Mouse (Mus musculus) limb, embryonic 12.5 days (tissue): Measurements from ENCODE around the gene Dmpk. TPM values are rescaled to one million over a fixed set of nuclear protein-coding genes. Genes with fewer than 3 reads are reported as not detected.
"Not testable (repeated sequence)": the region's sequence is repeated elsewhere in the genome, so short reads cannot be mapped to it uniquely, and the experiment has no call there.

ENCODE experiments used
- ATAC-seq: fragments of 200-750 bp; cut with Nextera tagmentation; 2 replicates; pipeline ENCODE4 v1.8.0; 2017; ENCODE audit warnings: low read depth, moderate TSS enrichment; ENCODE audit not compliant: insufficient number of reproducible peaks, insufficient read depth, low FRiP score, low TSS enrichment
- H3K27ac ChIP-seq: fragments of 300-500 bp; sonication (generic); 2 replicates; pipeline ENCODE4 v1.5.1; 2016; ENCODE audit warnings: mild to moderate bottlenecking, moderate library complexity
- H3K27me3 ChIP-seq: fragments of 300-500 bp; sonication (generic); 2 replicates; pipeline ENCODE4 v1.6.1; 2016; ENCODE audit warnings: mild to moderate bottlenecking, moderate library complexity
- H3K36me3 ChIP-seq: fragments of 300-500 bp; sonication (generic); 2 replicates; pipeline ENCODE4 v1.6.1; 2016; ENCODE audit warnings: mild to moderate bottlenecking, moderate library complexity
- H3K4me1 ChIP-seq: fragments of 300-500 bp; sonication (generic); replicated peaks from 2 replicates; pipeline ENCODE4 v1.6.1; 2016
- H3K4me2 ChIP-seq: fragments of 300-500 bp; sonication (generic); 2 replicates; pipeline ENCODE4 v1.6.1; 2016; ENCODE audit warnings: mild to moderate bottlenecking, moderate library complexity
- H3K4me3 ChIP-seq: fragments of 300-500 bp; sonication (generic); replicated peaks from 2 replicates; pipeline ENCODE4 v1.5.1; 2016; ENCODE audit warnings: mild to moderate bottlenecking
- H3K9ac ChIP-seq: fragments of 300-500 bp; sonication (generic); replicated peaks from 2 replicates; pipeline ENCODE4 v1.6.1; 2016; ENCODE audit warnings: mild to moderate bottlenecking, moderate library complexity
- H3K9me3 ChIP-seq: fragments of 300-500 bp; sonication (generic); 2 replicates; pipeline ENCODE4 v1.6.1; 2016; ENCODE audit warnings: mild to moderate bottlenecking, moderate library complexity
- WGBS: fragments of 180-500 bp; shearing (Covaris S2); methylation state at CpG from one replicate; pipeline ENCODE4 v1.1.7; 2016; 5-methylcytosine and 5-hydroxymethylcytosine counted together
- polyA plus RNA-seq: library from polyadenylated mRNA; unstranded; fragments of >200 nt; fragmentation: Nextera tagmentation; extraction: Ambion mirVana; gene quantifications from 2 replicates; pipeline ENCODE4 v1.2.1, GENCODE M21; 2016

Gene Dmpk
- polyA plus RNA-seq, 1 experiment from 2014 or later, result 18.9 TPM

DNA sequence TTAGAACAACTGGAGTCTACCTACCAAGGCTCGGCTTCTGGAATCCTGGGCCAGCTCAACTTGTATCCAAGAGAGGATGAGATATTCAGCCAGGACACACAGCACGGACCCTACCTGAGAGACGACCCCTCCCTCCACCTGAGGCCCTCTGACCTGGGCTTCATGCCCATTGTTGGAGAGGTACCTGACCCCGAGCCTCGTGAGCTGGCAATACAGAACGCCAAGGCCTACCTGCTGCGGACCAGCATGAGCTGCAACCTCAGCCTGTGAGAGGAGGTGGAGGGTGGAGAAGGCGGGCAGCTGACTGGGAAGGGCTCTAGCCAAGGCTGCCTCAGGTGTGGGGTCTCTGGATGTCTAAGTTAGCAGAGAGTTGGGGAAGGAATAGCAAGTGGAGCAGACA lies 28.5 kb upstream of the Dmpk start:
- H3K4me2 ChIP-seq, result no peak overlapping the region
- WGBS, result 93% methylated on average over 8 of the region's 8 CpGs
- H3K9me3 ChIP-seq, result no peaks in the 10 kb centered on the region

DNA sequence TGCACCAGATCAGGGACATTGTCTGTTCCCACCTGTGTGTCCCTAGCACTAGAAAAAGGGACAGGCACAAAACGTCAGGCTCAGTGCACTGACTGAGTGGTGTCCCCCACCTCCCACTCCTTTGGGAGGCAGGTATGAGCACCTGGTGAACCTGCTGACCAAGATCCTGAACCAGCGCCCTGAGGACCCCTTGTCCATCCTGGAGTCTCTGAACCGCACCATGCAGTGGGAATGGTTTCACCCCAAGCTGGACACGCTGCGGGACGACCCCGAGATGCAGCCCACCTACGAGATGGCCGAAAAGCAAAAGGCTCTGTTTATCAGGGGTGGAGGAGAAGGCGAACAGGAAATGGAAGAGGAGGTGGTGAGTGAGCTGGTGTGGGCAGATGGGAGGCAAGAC lies 26.2 kb upstream of the Dmpk start:
- Histone ChIP-seq H3K4me3 (no peak overlapping the region), H3K4me2 (no peak overlapping the region), H3K4me1 (peaks cover 11% of the 10 kb centered on the region), H3K36me3 (peaks cover 24% of the 10 kb centered on the region), H3K9me3 (no peaks in the 10 kb centered on the region), H3K27me3 (no peaks in the 10 kb centered on the region), H3K27ac (no peak overlapping the region), H3K9ac (no peak overlapping the region)
- no peak for ATAC-seq
- 90% methylated on average over 10 of the region's 10 CpGs for WGBS

More for the DNA sequence above, 28.5 kb upstream of the Dmpk start:
- Histone ChIP-seq H3K9ac (no peak overlapping the region), H3K27me3 (no peaks in the 10 kb centered on the region), H3K4me1 (peaks cover 11% of the 10 kb centered on the region), H3K4me3 (no peak overlapping the region), H3K36me3 (peaks cover 47% of the 10 kb centered on the region), H3K27ac (no peak overlapping the region)
- ATAC-seq, result no peak

DNA sequence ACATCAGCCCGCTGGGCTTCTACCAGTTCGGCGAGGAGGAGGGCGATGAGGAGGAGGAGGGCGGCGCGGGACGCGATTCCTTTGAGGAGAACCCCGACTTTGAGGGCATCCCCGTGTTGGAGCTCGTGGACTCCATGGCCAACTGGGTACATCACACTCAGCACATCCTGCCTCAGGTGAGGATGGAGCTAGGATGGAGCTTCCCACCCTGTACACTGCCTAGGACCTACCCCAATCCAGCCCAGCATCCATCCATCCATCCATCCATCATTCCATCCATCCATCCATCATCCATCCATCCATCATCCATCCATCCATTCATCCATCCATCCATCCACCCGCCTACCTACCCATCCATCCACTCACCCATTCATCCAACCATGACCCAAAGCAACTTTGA lies 17.8 kb upstream of the Dmpk start:
- H3K27ac ChIP-seq, result no peak overlapping the region
- 0 out of 2 replicates have a peak overlapping the region, but pooled peaks have one; percentile 27 for H3K9ac ChIP-seq
- peak overlapping the region; percentile 23 for H3K4me3 ChIP-seq
- peak overlapping the region; percentile 34 for H3K4me2 ChIP-seq
- H3K9me3 ChIP-seq, result 0 out of 2 replicates have a peak, but pooled peaks cover 7% of the 10 kb centered on the region
- H3K27me3 ChIP-seq, result peaks cover 53% of the 10 kb centered on the region
- no peaks in the 10 kb centered on the region for H3K4me1 ChIP-seq
- 56% methylated on average over 13 of the region's 13 CpGs for WGBS
- no peaks in the 10 kb centered on the region for H3K36me3 ChIP-seq
- ATAC-seq, result 0 out of 2 replicates have a peak, but pooled peaks have one; percentile 54

DNA sequence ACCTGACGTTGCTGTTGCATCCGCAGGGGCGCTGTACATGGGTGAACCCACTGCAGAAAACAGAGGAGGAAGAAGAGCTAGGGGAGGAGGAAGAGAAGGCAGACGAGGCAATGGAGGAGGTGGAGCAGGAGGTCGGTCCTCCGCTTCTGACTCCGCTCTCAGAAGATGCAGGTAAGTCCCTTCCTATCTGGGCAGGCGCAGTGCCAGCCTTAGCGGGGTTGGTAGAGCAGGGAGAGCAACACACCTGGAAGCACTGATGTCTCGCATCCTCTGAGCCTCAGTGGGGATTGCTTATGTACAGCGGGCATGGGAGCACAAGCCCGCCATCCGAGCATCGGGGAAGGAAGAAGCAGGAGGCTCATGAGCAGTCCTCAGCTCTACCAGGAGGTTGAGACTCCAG lies 16.6 kb upstream of the Dmpk start:
- Histone ChIP-seq H3K4me2 (no peak overlapping the region), H3K36me3 (no peaks in the 10 kb centered on the region), H3K4me1 (no peaks in the 10 kb centered on the region), H3K27me3 (peaks cover 53% of the 10 kb centered on the region), H3K4me3 (no peak overlapping the region), H3K9ac (no peak overlapping the region), H3K9me3 (0 out of 2 replicates have a peak, but pooled peaks cover 7% of the 10 kb centered on the region), H3K27ac (no peak overlapping the region)
- ATAC-seq, result no peak
- 33% methylated on average over 14 of the region's 14 CpGs for WGBS

DNA sequence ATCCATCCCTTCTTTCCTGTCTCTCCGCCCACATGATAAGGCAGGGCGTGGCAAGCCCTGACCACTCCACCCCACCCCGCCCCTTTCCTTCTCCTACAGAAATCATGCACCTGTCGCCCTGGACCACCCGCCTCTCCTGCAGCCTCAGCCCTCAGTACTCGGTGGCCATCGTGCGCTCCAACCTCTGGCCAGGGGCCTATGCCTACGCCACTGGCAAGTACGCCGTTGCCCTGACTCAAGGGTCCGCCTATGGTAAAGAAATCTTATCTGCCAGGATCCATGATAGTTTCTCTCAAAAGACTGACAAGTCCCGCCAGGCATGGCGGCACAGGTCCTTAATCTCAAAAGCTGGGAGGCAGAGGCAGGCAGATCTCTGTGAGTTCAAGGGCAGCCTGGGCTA lies 15.7 kb upstream of the Dmpk start:
- Histone ChIP-seq H3K36me3 (no peaks in the 10 kb centered on the region), H3K9me3 (0 out of 2 replicates have a peak, but pooled peaks cover 7% of the 10 kb centered on the region), H3K4me1 (no peaks in the 10 kb centered on the region), H3K27me3 (peaks cover 52% of the 10 kb centered on the region), H3K9ac (no peak overlapping the region), H3K27ac (no peak overlapping the region), H3K4me3 (no peak overlapping the region), H3K4me2 (no peak overlapping the region)
- WGBS, result 66% methylated on average over 10 of the region's 14 CpGs
- ATAC-seq, result no peak

DNA sequence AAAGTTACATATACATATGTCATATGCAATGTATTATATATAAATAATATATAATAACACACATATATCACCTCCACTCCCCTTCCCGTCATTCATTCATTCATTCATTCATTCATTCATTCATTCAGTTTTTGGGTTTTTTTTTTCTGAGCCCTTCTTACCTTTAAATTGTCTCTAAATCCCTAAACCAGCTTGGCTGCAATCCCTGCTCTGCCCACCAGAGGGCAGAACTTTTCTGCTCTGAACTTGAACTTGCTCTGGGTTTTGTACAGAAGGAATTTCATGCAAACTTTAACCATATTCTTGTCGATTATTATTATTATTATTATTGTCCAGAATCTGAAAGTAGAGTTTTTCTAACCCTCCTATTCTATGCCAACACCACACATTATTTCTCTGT lies 14.9 kb upstream of the Dmpk start:
- no peak for ATAC-seq
- H3K4me2 ChIP-seq, result no peak overlapping the region
- H3K27ac ChIP-seq, result no peak overlapping the region
- 5% methylated on average over 2 of the region's 2 CpGs for WGBS
- no peaks in the 10 kb centered on the region for H3K36me3 ChIP-seq
- H3K9me3 ChIP-seq, result 0 out of 2 replicates have a peak, but pooled peaks cover 7% of the 10 kb centered on the region
- no peaks in the 10 kb centered on the region for H3K4me1 ChIP-seq
- H3K9ac ChIP-seq, result no peak overlapping the region
- peaks cover 46% of the 10 kb centered on the region for H3K27me3 ChIP-seq
- no peak overlapping the region for H3K4me3 ChIP-seq

DNA sequence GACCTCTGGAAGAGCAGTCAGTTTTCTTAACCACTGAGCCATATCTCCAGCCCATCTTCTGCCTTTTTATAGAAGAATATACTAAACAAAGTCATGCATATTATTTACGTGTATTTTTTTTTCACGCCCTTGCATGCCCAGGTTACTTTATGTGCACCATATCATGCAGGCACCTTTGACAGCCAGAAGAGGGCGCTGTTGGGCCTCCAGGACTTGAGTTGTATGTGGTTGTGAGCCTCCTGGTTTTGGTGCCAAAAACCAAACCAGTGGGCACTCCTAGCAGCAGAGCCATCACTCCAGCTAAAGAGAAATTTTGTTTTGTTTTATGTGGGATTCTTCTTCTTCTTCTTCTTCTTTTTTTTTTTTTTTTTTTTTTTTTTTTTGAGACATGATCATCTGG lies 14.1 kb upstream of the Dmpk start:
- H3K4me3 ChIP-seq, result no peak overlapping the region
- no peaks in the 10 kb centered on the region for H3K36me3 ChIP-seq
- no peak overlapping the region for H3K9ac ChIP-seq
- no peak overlapping the region for H3K4me2 ChIP-seq
- H3K27ac ChIP-seq, result no peak overlapping the region
- WGBS, result 48% methylated on average over 3 of the region's 3 CpGs
- peaks cover 38% of the 10 kb centered on the region for H3K27me3 ChIP-seq
- 0 out of 2 replicates have a peak, but pooled peaks cover 7% of the 10 kb centered on the region for H3K9me3 ChIP-seq
- ATAC-seq, result no peak
- no peaks in the 10 kb centered on the region for H3K4me1 ChIP-seq

DNA sequence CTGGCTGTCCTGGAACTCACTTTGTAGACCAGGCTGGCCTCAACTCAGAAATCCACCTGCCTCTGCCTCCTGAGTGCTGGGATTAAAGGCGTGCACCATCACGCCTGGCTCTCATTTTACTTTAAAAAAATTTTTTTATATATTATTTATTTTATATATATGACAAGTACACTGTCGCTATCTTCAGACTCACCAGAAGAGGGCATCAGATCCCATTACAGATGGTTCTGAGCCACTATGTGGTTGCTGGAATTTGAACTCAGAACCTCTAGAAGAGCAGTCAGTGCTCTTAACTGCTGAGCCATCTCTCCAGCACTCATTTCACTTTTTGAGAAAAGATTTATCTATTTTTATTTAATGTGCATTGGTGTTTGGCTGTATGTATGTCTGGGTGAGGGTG lies 12.6 kb upstream of the Dmpk start:
- ATAC-seq, H3K27ac ChIP-seq, H3K4me3 ChIP-seq, H3K36me3 ChIP-seq, H3K4me1 ChIP-seq, H3K4me2 ChIP-seq, H3K9ac ChIP-seq, H3K9me3 ChIP-seq: not testable (repeated sequence)
- H3K27me3 ChIP-seq, result peaks cover 23% of the 10 kb centered on the region
- WGBS, result 62% methylated on average over 3 of the region's 3 CpGs

DNA sequence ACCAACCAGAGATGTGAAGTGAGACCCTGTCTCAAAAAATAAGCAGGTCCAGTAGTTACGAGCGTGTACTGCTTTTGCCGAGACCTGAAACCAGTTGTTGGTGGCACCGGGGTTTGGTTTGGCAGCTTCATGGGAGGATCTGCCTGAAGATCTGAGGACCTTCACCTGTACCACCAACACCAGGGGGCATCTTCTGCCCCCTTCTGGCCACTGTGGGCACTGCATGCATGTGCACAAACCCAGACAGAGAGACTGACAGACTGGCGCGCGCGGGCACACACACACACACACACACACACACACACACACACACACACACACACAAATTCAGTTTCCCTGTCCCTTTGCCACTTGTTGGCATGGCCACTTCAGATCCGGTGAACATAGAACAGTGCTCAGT lies 10.1 kb upstream of the Dmpk start:
- Histone ChIP-seq H3K4me2 (no peak overlapping the region), H3K27ac (no peak overlapping the region), H3K9ac (no peak overlapping the region), H3K4me1 (peaks cover 21% of the 10 kb centered on the region), H3K36me3 (peaks cover 9% of the 10 kb centered on the region), H3K4me3 (no peak overlapping the region), H3K27me3 (no peaks in the 10 kb centered on the region), H3K9me3 (no peaks in the 10 kb centered on the region)
- no peak for ATAC-seq
- WGBS, result 78% methylated on average over 9 of the region's 9 CpGs

DNA sequence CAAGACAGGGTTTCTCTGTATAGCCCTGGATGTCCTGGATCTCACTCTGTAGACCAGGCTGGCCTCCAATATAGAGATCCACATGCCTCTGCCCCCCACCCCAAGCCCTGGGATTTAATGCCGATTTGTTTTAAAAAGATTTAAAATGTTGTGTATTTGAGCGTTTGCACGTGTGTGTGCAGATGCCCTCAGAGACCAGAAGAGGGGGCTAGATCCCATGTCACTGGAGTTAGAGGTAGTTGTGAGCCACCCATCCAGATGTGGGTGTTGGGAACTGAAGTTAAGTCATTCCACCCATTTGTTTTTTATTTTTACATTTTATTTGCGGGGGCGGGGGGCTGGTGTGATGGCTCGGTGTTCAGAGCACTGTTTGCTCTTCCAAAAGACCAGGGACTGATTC lies 9.2 kb upstream of the Dmpk start:
- no peak for ATAC-seq
- Histone ChIP-seq H3K4me1 (peaks cover 21% of the 10 kb centered on the region), H3K4me2 (no peak overlapping the region), H3K9ac (no peak overlapping the region), H3K36me3 (peaks cover 19% of the 10 kb centered on the region), H3K27ac (no peak overlapping the region), H3K9me3 (no peaks in the 10 kb centered on the region), H3K4me3 (no peak overlapping the region), H3K27me3 (no peaks in the 10 kb centered on the region)
- 92% methylated on average over 6 of the region's 6 CpGs for WGBS

DNA sequence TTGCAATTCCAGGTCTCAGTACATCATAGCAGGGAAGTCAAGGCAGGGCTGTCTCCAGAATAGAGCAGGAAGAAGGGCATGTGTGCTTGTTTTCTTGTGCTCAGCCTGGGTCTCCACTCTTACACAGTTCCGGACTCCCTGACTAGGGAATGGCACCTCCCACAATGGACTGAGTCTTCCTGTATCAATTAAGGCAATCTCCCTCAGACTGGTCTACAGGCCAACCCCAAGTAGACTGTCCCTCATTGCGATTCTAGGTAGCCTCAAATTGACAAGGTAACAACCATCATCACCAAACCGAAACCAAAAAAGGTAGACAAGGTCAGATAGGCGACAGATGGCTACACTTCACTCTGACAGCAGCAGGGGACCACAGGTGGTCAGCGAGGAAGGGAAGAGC lies 8.4 kb upstream of the Dmpk start:
- 56% methylated on average over 5 of the region's 5 CpGs for WGBS
- Histone ChIP-seq H3K9ac (no peak overlapping the region), H3K27me3 (no peaks in the 10 kb centered on the region), H3K9me3 (no peaks in the 10 kb centered on the region), H3K36me3 (peaks cover 26% of the 10 kb centered on the region), H3K4me1 (peaks cover 21% of the 10 kb centered on the region), H3K4me3 (peak overlapping the region; percentile 99), H3K4me2 (peak overlapping the region; percentile 91), H3K27ac (no peak overlapping the region; the same call in 1 of the 2 replicates)
- no peak for ATAC-seq
